Mouse (Mus musculus) thymus, adult 2 months (tissue): ENCODE results near the gene 1700088E04Rik. TPM values are rescaled to one million over a fixed set of nuclear protein-coding genes. Genes with fewer than 3 reads are reported as not detected.

Source experiments
- DNase-seq: peaks from one replicate; pipeline ENCODE4 v3.0.0; 2021
- H3K27ac ChIP-seq: fragments of 200-500 bp; 2 replicates; pipeline ENCODE4 v1.5.1; 2012; ENCODE audit warnings: low read length, control low read depth; ENCODE audit not compliant: control insufficient read depth, insufficient read depth
- H3K27me3 ChIP-seq: fragments of 200-500 bp; 2 replicates; pipeline ENCODE4 v1.6.1; 2012; ENCODE audit warnings: mild to moderate bottlenecking, low read length, moderate library complexity, mixed read lengths; ENCODE audit not compliant: control insufficient read depth, insufficient read depth
- H3K36me3 ChIP-seq: fragments of 200-500 bp; 2 replicates; pipeline ENCODE4 v1.6.1; 2012; ENCODE audit warnings: mild to moderate bottlenecking, low read length, moderate library complexity; ENCODE audit not compliant: control insufficient read depth, insufficient read depth
- H3K4me1 ChIP-seq: fragments of 200-500 bp; replicated peaks from 2 replicates; pipeline ENCODE4 v1.6.1; 2012; ENCODE audit warnings: low read length; ENCODE audit not compliant: control insufficient read depth, insufficient read depth
- H3K4me3 ChIP-seq: fragments of 200-500 bp; 2 replicates; pipeline ENCODE4 v1.5.1; 2012; ENCODE audit warnings: mild to moderate bottlenecking, low read length, control low read depth, moderate library complexity; ENCODE audit not compliant: control insufficient read depth, insufficient read depth
- CTCF ChIP-seq: fragments of 200-500 bp; IDR thresholded peaks from 2 replicates; pipeline ENCODE4 v1.5.1; 2012; ENCODE audit warnings: mild to moderate bottlenecking, control low read depth, low read length, moderate library complexity, borderline replicate concordance; ENCODE audit not compliant: control insufficient read depth, poor library complexity, insufficient read depth; ENCODE audit errors: extremely low read depth
- POLR2A ChIP-seq: fragments of 200-500 bp; IDR thresholded peaks from 2 replicates; pipeline ENCODE4 v1.6.1; 2012; ENCODE audit warnings: mild to moderate bottlenecking, low read length, control low read depth, moderate library complexity; ENCODE audit not compliant: control insufficient read depth, poor library complexity, insufficient read depth; ENCODE audit errors: extremely low read depth
- WGBS: fragments of 180-500 bp; shearing (Covaris S2); methylation state at CpG from one replicate; pipeline ENCODE4 v1.1.7; 2018; 5-methylcytosine and 5-hydroxymethylcytosine counted together
- polyA plus RNA-seq: library from polyadenylated mRNA; depleted of rRNA; stranded (reverse); fragments of >200 nt; gene quantifications from 2 replicates; pipeline ENCODE4 v1.2.3, GENCODE M21; 2012

1700088E04Rik gene
- polyA plus RNA-seq, 1 experiment: 1.8 TPM

DNA sequence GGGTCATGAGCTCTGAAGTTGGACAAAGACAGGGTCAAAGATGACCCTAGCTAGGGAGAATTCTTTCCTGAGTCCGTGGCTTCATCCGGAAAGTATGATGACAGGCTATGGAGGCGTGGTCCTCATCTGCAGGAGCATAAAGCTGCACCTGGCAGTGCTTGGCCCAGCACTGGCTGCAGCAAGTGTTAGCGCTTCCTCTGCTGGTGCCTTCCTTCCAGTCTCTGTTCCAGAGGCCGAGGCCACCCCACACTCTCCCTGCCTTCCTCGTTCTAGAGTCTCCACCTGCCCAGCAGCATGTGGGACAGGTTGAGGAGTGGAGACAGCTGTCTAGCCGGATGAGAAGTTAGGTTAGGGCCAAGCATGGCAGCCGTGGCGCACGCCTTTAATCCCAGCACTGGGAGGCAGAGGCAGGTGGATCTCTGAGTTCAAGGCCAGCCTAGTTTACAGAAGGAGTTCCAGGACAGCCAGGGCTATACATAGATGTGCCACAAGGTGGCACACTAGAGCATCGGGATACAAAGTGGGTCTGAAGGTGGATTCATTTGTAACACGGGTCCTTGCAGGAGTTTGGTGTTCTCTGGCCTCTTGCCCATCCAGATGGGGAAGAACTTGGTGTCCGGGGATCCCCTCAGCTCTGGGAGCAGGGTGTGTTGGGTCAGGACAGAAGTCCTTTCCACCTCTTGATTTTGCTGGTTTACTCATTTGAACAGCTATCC is 14.7 kb downstream of the 1700088E04Rik start:
- DNase-seq: peak; percentile 53
- WGBS: 80% methylated on average over 13 of the region's 13 CpGs
- Histone ChIP-seq H3K36me3 (peaks cover 5% of the 10 kb centered on the region; the same call in 1 of the 2 replicates), H3K27ac (no peak overlapping the region), H3K4me3 (no peak overlapping the region), H3K4me1 (no peaks in the 10 kb centered on the region), H3K27me3 (no peaks in the 10 kb centered on the region)
- TF ChIP-seq CTCF (no peak), POLR2A (no peak)

DNA sequence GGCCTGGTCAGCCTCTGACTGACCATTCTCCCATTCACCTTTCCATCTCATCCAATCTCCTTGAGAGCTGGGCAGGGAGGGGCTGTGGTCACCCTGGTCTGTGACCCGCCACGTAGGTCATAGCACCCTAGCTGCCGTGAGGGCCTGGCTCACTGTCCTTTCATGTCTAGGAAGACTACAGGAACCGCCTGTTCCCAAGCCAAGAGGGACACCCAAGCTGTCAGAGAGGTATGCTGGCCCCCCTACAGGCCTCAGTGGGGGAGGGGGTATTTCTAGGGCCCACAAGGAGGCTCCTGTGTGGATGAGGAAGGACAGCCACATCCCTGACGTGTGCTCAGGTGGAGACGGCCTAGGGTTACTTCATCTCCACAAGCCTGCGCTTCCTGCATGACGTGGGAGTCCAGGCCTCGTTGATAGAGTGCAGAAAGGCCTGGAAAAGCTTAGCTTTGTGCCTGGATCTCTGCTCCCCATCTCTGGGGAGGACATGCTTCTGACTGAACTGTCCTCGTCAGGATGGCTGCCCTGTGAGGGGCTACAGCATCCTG is 16.6 kb downstream of the 1700088E04Rik start:
- WGBS: 91% methylated on average over 10 of the region's 10 CpGs
- DNase-seq: no peak
- Histone ChIP-seq H3K27ac (no peak overlapping the region), H3K36me3 (peaks cover 5% of the 10 kb centered on the region; the same call in 1 of the 2 replicates), H3K4me3 (no peak overlapping the region), H3K27me3 (no peaks in the 10 kb centered on the region), H3K4me1 (no peaks in the 10 kb centered on the region)
- no peak for TF ChIP-seq POLR2A
- TF ChIP-seq CTCF: no peak

DNA sequence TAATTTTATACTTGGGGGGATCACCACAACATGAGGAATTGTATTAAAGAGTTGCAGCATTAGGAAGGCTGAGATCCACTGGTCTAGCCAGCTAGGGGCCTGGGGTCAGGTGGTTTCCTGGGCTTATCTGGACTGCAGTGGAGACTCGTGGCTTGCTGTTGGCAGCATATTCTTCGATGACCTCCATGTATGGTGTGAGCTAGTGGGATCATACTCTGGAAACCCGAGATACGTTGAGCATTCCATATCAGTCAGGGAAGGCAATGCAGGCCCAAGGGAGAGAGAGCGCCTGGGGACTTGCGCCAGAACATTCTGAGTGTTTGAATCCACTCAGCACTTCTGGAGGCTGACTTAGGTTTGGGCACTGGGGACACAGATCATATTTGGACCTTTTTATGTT is 17.3 kb downstream of the 1700088E04Rik start:
- no peaks in the 10 kb centered on the region for H3K4me1 ChIP-seq
- TF ChIP-seq POLR2A: no peak
- H3K27me3 ChIP-seq: no peaks in the 10 kb centered on the region
- no peak overlapping the region for H3K27ac ChIP-seq
- H3K4me3 ChIP-seq: no peak overlapping the region
- WGBS: 87% methylated on average over 6 of the region's 6 CpGs
- peaks cover 5% of the 10 kb centered on the region; the same call in 1 of the 2 replicates for H3K36me3 ChIP-seq
- DNase-seq: no peak

DNA sequence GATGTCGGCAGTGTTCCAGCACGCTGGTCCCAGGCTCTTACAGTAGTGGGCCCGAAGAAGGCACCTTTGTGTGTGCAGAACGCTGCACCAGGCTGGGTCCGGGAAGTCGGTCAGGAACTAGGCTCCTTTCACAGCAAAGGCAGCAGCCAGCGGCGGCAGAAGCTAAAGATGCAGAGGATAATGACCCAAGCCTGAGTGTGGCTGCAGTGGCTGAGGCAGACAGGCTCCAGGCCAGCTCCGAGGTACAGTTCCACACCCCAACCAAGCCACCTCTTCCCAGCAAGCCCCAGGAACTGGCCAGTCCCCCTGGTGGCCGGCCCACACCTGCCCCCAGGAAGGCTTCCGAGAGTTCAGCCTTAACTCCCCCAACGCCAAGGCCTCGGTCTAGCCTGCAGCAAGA is 18.5 kb downstream of the 1700088E04Rik start:
- H3K36me3 ChIP-seq: peaks cover 5% of the 10 kb centered on the region; the same call in 1 of the 2 replicates
- H3K4me1 ChIP-seq: no peaks in the 10 kb centered on the region
- H3K27me3 ChIP-seq: no peaks in the 10 kb centered on the region
- no peak overlapping the region for H3K27ac ChIP-seq
- WGBS: 94% methylated on average over 13 of the region's 13 CpGs
- no peak for DNase-seq
- TF ChIP-seq POLR2A (no peak), CTCF (no peak)
- H3K4me3 ChIP-seq: no peak overlapping the region

DNA sequence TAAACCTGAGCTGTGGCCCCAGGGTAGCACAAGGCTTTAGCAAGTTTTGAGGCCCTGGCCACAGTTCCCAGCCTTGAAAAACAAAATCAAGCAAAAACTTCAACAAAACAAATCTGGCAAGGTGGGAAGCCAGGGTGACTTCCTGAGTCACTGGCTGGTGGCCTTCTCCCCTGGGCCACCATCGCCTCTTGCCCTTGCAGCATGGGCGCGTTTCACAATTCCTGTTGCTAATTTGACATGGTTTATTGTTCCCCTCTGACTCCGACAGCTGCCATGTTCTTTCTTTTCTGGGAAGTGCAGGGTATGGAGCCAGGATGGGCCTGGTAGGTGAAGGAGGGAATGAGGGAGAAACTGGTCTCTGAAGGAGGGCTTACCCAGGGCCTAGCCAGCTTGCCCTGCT is 18.9 kb downstream of the 1700088E04Rik start:
- no peaks in the 10 kb centered on the region for H3K4me1 ChIP-seq
- WGBS: 98% methylated on average over 4 of the region's 4 CpGs
- no peak for DNase-seq
- TF ChIP-seq CTCF (no peak), POLR2A (no peak)
- H3K27ac ChIP-seq: no peak overlapping the region
- peaks cover under 1% of the 10 kb centered on the region; the same call in 1 of the 2 replicates for H3K36me3 ChIP-seq
- H3K4me3 ChIP-seq: no peak overlapping the region
- no peaks in the 10 kb centered on the region for H3K27me3 ChIP-seq

DNA sequence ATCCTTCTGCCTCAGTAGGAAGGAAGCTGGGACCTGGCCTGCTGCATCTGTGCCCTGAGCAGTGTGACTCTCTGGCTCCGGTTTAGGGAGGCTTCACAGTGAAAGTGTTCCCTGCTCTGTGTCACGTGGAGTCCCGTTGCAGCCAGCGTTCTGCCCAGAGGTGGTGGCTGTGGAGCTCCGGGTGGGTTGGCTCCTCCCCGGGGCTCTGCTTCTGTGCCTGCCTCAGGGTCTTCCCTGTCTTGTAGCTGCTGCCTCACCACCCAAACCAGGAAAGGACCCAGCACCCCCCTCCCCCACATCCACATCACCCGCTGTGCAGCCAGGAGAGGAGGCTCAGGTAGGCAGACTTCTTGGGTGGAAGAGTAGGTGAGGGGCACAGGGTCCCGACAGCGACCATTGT is 21.6 kb downstream of the 1700088E04Rik start:
- TF ChIP-seq CTCF: no peak
- TF ChIP-seq POLR2A: no peak

DNA sequence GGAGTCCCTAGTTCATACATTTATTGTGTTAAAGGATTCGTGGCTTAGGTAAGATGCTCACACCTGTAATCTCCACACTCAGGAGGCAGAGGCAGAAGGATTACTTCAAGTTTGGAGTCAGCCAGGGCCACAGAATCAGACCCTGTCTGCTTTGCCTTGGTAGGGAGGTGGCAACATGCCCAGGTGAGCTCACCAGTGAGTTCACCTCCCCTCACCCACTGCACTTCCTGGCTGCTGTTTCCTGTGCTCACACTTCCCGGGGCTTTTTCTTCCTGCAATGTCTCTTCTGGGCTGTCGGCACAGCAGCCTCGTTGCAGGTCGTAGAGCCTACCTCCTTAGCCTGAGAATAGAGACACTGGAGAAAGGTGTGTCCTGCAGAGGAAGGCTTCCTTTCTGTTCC is 25.8 kb downstream of the 1700088E04Rik start:
- 45% methylated on average over 5 of the region's 5 CpGs for WGBS
- no peaks in the 10 kb centered on the region for H3K27me3 ChIP-seq

More for the DNA sequence above, 21.6 kb downstream of the 1700088E04Rik start:
- 98% methylated on average over 9 of the region's 9 CpGs for WGBS
- no peaks in the 10 kb centered on the region for H3K36me3 ChIP-seq
- peaks cover 14% of the 10 kb centered on the region for H3K4me1 ChIP-seq
- H3K4me3 ChIP-seq: no peak overlapping the region
- no peak for DNase-seq
- H3K27ac ChIP-seq: no peak overlapping the region
- H3K27me3 ChIP-seq: no peaks in the 10 kb centered on the region

More for the DNA sequence above, 25.8 kb downstream of the 1700088E04Rik start:
- TF ChIP-seq POLR2A (no peak), CTCF (no peak)
- H3K27ac ChIP-seq: peak overlapping the region; percentile 74
- peak; percentile 48 for DNase-seq
- no peak overlapping the region for H3K4me3 ChIP-seq
- H3K36me3 ChIP-seq: no peaks in the 10 kb centered on the region
- H3K4me1 ChIP-seq: peaks cover 26% of the 10 kb centered on the region
